Mouse (Mus musculus) 416B (cell line): ENCODE results near the gene A630095N17Rik.
"Not testable (repeated sequence)": the region's sequence is repeated elsewhere in the genome, so short reads cannot be mapped to it uniquely, and the experiment has no call there.

ENCODE experiments used
- DNase-seq: peaks from one replicate; pipeline ENCODE4 v3.0.0; 2011; ENCODE audit warnings: low read depth

The A630095N17Rik gene

DNA sequence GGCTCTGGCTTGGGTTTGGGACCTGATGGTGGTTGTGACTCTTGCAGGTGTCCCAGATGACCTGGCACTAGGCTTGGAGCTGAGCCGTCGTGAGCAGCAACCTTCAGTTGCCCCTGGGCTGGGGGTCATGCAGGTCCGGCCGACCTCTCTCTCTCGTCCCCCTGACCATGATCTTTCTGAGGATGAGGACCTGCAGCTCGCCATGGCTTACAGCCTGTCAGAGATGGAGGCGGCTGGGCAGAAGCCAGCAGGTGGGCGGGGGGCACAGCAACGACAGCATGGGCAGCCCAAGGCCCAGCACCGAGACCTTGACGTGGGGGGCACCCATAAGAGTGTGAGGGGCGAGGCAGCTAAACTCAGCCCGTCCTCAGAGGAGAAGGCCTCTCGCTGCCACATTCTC is 11.5 kb upstream of the A630095N17Rik start:
- no peak for DNase-seq

DNA sequence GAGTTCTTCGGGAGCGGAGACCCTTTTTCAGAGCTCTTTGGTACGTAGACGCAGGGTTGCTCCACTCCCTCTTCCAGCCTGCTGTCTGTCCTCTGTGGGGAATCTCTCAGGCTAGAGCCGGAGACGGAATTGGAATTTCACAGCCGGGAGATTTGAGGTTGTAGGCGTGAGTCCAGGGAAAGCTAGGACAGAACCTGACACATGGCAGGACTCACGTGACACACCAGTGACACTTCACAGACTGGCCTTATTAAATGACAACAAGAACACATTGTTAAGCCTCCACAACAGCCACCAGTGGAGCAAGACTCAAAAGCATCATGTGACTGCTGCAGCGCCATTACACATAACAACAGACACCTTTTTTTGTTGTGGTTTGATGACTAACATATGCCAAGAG is 7.7 kb upstream of the A630095N17Rik start:
- no peak for DNase-seq

DNA sequence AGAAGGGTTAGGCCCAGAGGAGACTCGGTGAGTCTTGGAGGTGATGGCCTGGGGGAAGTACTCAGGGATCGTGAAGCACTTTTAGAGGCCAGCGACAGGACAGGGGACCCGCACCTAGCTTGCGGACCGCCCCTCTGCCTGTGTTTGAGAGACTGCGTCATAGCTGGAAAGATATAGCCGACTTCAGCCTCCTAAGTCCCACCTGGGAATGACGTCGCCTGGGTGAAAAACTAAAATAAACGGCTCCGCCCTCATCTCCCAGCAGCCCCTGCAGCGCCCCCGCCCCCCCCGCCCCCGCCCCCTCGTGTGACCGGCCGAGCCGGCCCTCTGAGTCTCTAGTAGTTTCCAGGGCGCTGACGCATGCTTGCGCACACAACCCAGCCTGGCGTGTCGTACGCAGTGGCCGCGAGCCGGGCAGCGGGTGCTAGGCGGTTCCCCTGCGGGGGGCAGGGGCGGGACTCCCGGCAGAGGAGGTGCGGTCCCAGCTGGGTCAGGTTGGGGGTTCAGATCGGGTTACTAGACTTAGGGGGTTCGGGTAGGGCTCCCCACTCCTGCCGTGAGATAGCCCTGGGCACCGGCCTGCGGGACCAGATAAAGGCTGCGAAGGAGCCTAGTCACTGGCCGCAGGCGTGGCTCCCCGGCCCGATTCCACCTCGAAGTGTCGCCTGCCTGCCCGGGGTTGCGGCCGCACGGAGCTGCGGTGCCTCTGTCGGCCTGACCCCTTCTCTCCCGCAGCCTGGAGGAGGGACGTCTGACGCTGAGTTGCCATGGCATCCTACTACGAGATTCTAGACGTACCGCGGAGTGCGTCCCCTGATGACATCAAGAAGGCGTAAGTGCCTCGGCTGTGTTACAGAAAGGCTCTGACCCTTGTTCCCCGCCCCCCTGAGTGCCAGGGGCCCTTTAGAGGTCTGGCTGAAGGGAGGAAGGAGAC is 4.5 kb upstream of the A630095N17Rik start, which contains the start of gene Dnajb2:
Gene Dnajb2, plus strand, starts transcription at position 290 of the 934 bp plus-strand sequence.
- peak; percentile 89 for DNase-seq

DNA sequence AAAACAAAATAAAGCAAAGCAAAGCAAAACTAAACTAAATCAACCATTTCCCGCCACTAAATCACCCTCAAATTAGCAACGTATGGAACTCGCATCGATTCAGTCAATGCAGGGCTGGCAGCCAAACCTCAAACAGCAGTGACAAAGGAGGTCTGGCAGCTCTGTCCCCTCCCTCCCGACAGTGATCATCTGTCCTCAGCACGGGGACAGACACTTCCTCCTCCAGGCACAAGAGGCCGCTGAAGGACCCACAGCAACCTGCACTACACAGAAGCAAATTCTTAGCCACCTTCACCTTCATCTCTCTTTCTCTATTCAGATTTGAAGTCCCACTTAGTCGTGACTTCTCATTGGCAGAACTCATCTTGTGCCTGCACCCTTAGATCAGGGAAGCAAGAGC is 2.7 kb upstream of the A630095N17Rik start:
- DNase-seq = peak; percentile 91

DNA sequence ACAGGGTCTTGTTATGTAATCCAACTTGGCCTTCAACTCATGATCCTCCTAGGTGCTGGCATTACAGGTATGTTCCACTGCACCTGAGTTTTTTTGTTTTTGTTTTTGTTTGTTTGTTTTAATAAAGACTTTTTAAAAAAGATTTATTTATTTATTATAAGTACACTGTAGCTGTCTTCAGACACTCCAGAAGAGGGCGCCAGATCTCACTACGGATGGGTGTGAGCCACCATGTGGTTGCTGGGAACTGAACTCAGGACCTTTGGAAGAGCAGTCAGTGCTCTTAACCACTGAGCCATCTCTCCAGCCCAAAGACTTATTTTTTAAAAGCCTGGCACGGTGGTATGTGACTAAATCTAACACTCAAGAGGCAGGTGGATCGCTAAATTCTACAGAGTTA is 587 bp upstream of the A630095N17Rik start:
- DNase-seq = not testable (repeated sequence)

DNA sequence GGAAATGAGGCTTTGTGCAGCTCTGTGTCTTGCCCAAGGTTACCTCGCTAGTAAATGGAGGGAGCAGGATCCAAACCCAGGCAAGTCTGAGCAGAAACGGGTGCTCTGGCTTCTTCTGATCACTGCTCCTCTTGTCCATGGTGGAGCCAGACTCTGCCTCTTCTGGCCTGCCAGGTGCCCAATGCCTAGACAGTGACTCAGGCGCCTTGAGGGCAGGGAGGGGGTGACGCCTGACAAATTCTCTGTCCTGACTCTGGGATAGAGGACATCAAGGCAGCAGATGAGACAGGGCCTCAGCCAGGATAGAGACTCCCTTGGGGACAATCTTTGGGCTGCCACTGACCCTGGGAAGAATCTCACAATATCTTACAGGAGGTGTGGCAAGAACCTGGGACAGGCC is 678 bp downstream of the A630095N17Rik start:
- DNase-seq = no peak

DNA sequence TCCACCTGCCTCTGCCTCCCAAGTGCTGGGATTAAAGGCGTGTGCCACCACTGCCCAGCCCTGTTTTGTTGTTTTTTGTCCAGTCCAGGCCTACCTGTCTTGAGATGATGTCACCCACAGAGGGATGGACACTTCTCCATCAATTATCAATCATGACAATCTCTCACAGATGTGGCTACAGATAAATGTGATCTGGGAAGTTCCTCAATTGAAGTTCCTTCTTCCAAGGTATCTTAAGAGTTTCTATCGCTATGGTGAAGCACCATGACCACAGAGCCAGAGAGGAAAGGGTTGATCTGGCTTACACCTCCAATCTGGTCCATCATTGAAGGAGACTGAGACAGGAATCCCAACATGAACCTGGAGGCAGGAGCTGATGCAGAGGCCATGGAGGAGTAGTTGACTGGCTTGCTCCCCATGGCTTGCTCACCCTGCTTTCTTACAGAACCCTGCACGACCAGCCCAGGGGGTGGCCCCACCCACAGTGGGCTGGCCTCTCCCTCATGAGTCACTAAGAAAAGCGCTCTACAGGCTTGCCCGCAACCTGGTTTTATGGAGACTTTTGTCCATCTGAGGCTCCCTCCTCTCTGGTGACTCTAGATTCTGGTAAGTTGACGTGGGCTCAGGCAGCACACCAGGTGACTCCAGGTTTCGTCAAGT is 1.4 kb downstream of the A630095N17Rik start:
- peak; percentile 76 for DNase-seq

DNA sequence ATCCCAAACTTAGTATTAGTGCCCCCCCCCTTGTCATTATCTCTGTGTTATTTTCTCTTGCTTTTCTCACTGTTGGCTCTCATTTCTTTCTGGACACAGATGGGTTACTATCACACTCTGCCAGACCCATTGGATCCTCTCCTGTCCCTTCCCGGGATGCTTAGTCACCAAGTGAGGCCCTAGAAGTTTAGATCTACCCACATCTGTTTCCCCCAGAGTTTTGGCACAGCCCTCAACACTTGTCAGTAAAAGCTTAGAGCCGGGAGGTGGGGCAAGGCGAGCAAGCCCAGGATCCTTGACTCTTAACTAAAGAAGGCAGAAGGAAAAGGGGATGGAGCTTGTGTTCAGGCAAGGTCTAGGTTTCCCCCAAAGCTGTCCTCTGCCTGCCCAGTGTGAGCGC is 2.7 kb downstream of the A630095N17Rik start:
- DNase-seq = peak; percentile 89

DNA sequence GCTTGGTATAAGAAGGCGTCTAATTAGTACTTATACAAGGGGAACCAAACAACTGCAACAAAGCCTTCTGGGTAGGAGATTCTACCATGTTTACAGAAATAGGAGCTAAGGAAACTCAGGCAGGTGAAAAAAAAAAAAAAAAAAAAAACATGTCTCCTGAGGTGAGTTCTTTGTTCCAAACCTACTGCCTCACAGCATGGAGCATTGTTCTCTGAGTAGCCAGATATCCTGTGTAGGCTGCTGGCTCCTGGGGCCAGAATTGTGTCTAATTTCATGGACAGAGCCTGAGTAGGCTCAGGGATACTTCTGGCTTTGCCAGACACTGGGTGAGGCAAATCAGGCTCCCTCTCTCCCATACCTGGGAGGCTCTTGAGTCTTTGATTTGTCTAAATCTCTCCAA is 4.2 kb downstream of the A630095N17Rik start:
- no peak for DNase-seq

DNA sequence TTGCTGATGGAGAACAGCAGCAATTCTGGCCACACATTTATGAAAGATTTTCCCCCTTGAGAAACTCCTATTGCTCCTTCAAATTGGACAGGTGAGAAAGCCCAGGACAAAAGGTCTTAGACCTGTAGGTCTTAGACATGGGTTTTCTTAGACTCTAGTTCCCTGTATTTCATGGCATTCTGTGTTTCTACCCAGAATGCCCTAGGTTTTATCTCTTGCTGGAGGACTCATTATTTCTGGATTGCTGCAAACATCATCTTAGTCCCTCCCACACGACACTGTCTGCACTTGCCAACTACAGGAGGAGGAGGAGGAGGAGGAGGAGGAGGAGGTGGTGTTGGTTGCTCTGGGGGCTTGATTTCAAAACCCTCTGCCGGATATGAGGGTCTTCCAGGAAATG is 5.8 kb downstream of the A630095N17Rik start:
- no peak for DNase-seq

- DNase-seq = no peak
Measured at GRCm38 (mm10) chr1:75225473-75225872, 6.4 kb downstream of the A630095N17Rik start.

DNA sequence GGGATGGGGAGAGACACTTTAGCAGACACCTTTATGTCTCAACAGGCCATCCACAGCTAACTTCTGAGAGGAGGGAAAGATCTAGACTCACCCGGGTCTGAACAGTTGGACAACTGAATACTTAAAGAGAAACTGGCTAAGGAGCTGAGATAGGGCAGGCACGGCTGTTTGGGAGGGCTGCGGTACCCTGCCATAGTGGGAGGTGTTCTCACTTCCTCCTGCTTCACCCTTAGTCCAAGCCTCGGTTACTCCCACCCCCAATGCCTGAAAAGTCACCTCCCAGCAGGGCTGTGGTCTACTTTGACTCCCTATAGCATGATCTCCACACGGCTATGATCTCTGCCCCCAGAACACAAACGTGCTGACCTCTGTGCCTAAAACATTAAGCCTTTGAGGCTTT is 8.4 kb downstream of the A630095N17Rik start:
- DNase-seq = no peak

DNA sequence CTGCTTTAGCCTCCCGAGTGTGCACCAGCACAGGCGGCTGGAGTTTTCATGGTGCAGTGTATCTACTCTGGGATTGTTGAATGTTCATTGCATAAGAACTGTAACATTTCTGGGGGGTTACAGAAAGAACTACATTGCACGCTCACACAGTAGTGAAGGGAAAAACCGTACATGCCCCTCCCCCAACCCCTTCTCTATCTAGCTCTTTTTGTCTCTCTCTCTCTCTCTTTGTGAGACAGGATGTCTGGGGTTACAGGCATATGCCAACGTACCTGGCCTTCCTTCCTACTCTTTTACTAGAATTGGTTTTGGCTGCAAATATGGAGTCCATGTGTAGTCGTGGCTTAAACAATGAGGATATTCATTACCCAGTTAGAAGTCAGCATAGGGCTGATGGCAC is 9.0 kb downstream of the A630095N17Rik start:
- no peak for DNase-seq

- DNase-seq = peak; percentile 50
Measured at GRCm38 (mm10) chr1:75221538-75221937, 10.4 kb downstream of the A630095N17Rik start.

DNA sequence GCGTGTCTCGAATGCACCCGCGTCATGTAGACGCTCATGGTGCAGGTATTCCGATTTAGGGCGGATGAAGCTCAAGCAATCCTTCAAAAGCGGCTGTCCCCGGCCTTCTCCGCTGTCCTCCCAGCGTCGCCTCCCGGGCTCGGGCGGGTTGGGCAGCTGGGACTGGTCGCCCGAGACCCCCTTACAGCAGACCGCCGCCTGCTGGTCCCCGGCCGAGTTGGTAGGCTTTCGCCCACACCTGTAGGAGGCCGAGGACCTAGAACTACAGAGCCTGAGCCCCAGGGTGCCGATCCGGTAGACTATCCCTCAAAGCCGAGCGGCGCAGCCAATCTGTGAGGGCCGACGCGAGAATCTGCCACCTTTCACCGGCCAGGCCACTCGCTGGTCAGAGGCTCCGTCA is 12.4 kb downstream of the A630095N17Rik start, which contains the start of gene Tuba4a:
Gene Tuba4a, minus strand, starts transcription at position 335 of the 400 bp plus-strand sequence.
- DNase-seq = no peak

DNA sequence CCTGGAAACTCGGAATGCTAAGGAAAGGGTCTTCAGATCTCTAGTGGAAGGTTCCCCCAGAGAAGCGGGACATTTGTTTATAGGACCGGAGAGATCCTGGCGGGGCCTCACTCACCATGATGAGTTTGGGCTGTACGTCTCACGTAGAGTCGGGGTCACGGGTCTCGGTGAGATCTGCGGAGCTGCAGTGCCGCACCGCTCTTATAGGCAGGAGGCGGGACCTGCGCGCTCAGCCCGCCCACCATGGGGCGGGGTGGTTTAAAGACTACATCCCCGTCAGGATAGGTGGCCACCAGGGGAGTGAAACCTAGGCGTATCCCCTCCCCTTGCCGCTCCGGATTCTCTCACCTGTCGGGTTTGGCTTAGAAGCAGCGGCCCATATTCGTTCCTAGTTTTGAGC is 12.8 kb downstream of the A630095N17Rik start:
- DNase-seq = peak; percentile 91

DNA sequence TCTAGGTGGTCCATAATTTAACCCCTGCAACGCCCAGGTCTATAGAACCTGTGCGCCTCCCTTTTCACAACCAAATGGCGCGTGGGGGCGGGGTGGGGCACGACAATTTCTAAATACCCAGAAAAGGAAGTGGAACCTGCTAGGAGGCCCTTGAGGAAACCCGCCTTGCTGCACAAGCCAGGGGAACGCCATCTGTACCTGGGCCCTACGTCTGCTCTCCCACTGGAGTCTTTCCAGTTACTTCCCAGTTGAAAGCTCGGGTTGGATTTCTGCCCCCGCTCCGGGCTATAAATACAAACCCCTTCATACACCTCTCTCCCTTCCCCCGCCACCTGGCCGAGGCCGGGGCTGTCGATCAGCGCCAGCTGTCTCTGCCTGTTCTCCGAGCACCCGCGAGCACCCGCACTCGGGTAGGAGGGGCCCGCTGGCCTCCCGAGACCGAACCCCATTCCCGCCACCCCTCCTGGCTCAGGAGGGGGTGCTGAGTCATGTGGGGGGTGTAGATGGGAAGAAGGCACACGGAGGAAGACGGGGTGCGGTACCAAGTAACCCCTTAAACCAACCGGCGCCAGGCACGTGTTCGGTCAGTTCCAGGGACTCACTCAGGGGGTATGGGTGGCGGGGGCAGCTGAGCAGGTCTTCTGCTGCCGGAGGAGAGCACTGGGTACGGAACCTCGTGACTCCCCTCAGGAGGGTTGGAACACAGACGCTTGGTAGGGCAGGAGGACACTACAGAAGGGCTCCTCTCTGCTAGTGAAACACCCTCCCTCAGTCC is 13.5 kb downstream of the A630095N17Rik start:
- DNase-seq = peak; percentile 66

- peak; percentile 39 for DNase-seq
Measured at GRCm38 (mm10) chr1:75217893-75218226, 14.0 kb downstream of the A630095N17Rik start.

- no peak for DNase-seq
Measured at GRCm38 (mm10) chr1:75216797-75217585, 14.9 kb downstream of the A630095N17Rik start.

- no peak for DNase-seq
Measured at GRCm38 (mm10) chr1:75215785-75216184, 16.1 kb downstream of the A630095N17Rik start.

- DNase-seq = no peak
Measured at GRCm38 (mm10) chr1:75214886-75215285, 17.0 kb downstream of the A630095N17Rik start.

DNA sequence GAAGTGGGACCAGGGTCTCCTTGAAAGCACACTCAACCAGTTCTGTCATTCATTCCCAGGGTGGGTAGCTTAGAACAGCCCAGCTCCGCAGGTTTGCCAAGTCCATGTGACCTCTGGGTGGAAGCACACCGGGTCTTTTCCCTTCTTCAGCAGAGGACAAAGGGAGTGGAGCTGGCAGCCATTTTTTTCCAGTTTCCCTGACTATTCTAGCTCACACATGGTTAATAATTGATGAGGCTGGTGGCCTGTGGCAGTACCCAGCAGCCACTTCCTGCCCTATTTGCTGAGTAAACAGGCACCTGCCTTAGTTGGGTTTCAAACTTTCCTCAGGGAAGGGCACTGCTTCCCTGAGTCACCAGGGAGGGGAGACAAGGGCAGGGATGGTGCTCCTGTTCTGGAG is 17.5 kb downstream of the A630095N17Rik start:
- no peak for DNase-seq
